Mouse (Mus musculus) G1E-ER4 (cell line): Measurements from ENCODE around the gene Hnrnph1. TPM values are rescaled to one million over a fixed set of nuclear protein-coding genes. Genes with fewer than 3 reads are reported as not detected.

Source experiments
- GATA1 ChIP-seq: IDR thresholded peaks from one replicate; pipeline ENCODE4 v1.8.0; 2012; ENCODE audit warnings: low read length, inconsistent platforms
- polyA plus RNA-seq: library from polyadenylated mRNA; stranded (reverse); fragments of >175 nt; gene quantifications from 2 replicates; pipeline ENCODE4 v1.2.3, GENCODE M21; 2012

Gene Hnrnph1
- polyA plus RNA-seq, 1 experiment: 273 TPM

DNA sequence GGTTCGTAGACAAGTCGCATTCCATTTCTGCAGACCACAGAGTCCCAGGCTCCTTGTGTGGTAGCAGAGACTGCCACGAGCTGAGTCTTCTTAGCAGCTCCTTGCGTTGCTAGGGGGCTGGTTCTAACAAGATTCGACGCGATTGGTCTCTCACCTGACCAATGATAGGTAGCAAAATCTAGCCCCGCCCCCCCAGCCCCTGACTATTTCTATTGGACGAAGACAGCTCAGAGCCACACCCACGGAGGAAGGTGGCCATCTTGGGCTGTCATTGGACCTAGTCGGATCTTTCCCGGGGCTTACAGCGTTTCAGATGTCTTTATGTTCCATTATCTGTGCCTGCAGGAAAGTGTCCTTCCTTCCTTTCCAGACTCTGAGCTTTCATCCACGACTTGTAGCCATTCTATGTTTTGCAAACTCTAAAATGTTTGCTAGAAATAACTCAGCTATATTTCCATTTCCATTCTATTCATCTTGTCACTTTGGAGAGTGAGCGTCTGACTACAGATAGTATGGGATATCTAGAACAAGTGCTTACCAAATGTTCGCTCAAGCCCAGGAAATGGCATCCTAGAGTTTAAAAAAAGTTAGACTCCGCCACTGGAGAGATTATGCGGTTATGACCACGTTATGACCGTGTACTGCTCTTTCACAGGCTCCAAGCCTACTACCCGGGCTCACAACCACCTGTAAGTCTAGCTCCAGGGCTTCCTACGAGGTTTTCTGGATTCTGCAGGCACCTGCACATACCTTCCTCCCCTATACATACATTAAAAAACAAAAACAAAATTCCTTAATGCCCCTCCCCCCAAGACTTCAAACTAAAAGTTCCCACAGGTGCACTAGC, 45.4 kb downstream of the Hnrnph1 start:
- TF ChIP-seq GATA1: no peak

DNA sequence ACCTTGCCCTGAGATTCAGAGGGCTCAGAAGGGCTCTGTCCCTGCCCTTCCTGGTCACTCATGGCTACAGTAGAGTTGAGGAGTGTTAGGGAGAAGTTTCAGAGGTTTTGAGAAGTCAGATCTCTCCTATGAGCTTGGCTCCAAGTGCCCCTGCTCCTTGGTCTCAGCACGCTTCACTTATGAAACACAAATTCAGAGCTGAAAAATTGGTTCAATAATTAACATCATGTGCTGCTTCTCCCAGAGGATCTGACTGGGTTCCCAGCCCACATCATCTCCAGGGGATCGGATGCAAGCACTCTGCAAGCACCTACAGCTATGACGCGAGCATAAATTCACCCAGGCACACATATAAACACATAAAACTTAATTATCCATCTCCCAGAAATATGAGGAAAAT, 49.3 kb downstream of the Hnrnph1 start:
- no peak for TF ChIP-seq GATA1

DNA sequence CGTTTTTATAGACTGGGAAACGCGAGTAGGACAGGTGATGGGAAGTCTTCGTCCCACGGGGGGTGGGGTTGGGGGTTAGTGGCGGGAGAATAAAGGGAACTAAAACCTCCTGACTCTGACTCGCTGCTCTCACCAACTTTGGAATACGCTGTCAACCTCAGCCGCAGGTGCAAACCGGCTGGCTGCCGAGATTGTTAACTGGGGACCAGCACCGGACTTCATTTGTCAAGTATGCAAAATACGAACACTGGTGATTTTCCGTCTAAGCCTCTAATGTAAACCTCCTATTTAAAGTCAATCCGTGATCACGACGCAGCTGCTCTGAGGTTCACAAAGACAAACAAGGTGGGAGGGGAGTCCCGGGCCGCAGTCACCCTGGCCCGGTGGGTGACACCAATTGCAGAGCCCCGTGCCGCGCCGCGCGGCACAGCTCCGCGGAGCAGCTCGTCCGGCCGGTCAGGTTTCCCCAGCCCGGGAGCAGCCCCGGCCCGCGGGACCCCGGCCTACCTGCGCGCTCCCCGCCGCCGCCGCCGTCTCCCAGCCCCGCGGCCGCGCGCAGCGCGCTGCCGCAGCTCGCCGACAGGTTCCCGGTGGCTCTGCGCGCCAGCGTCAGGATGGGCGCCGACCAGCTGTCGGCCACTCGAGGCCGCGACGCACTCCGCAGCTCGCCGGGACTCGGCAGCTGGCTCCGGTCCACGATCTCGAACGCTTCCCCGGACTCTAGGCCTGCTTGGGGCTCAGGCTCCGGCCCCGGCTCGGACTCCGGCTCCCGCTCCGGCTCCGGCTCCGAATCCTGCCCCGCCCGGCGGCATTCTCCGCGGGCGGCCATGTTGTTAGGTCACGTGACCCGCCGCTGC, 53.7 kb downstream of the Hnrnph1 start, which contains the start of gene Rufy1:
Rufy1 (minus strand) TSS at position 849 of the 857 bp plus-strand sequence.
- TF ChIP-seq GATA1: no peak

DNA sequence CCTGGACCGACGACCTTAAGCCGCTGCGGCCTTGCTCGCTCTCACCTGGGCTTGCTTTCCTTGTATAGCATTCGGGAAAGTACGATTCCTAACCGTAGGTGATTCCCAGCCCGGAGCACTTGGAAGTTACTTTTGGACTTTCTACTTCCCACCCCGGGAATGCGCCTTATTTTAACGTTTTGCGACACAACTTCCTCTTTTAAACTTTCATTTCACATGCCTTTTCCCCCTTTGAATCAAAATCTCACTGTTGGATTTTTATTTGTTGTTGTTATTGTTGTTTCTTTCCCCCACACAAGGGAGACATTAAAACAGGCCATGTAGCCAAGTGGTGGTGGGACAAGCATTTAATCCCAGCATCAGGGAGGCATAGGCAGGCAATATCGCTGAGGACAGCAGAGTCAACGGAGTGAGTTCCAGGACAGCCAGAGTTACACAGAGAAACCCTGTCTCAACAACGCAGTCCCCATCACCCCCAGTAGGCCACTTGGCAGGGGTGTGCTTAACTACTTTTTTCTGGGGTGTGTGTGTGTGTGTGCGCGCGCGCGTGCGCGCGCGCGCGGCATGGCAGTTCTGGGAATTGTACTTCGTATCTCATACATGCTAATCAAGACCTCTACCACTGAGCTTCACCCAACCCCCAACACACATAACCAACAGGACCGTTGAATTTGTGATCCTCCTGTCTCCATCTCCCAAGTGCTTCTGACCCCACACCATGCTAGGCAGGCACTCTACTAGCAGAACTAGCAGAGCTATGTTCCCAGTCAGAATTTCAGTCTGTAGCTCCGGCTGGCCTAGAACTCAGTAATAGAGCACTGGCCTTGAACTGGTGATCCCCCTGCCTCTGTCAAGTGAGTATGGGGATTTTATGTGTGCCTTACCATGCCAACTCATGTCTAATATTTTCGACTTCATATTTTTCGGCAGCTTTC, 54.6 kb downstream of the Hnrnph1 start:
- no peak for TF ChIP-seq GATA1

DNA sequence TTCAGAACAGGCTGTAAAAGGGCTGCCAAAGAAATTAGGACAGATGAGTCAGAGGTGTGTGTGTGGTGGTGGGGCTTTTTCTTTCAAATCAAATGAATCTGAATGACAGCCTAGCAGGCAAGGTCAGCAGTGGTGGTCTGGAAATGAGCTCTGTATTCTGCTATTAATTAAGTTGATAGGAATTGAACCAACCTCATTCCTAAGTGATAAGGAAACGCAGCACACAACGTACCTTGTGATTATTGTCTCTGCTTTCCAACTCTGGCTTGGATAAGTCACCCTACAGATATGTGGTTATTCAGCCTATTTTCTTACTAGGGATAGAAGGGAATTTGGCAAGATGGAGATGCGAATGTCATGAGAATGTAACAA, 55.3 kb downstream of the Hnrnph1 start:
- no peak for TF ChIP-seq GATA1

DNA sequence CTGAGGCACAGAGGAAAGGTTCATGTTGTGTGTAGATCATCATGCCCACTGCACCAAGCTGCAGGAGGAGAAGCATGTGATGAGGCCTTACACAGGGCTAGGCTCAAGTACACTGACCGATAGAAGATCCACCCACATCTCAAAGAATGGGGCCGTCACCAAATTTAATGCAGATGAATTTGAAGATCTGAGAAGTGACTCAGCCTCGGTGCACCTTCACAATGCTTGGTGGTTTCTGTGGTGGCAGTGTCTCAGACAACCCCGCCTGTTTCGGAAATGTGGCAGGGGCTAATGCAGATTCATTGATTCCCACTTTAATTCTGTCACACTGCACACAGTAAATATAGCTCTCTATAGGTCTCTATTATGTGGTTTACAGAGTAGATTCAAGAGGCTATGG, 56.1 kb downstream of the Hnrnph1 start:
- no peak for TF ChIP-seq GATA1

Other genes starting within 250 kb of the Hnrnph1 start
- gene Tbc1d9b, start 245.6 kb upstream of the Hnrnph1 start, polyA plus RNA-seq: 50.7 and 98.9 TPM in 2 replicates
- gene Mrnip, start 202.5 kb upstream of the Hnrnph1 start, polyA plus RNA-seq: 8.3 and 14.5 TPM in 2 replicates
- gene Sqstm1, start 166.2 kb upstream of the Hnrnph1 start, polyA plus RNA-seq: 93.1 and 96.2 TPM in 2 replicates
- gene Mgat4b, start 166.1 kb upstream of the Hnrnph1 start, polyA plus RNA-seq: 123 and 151 TPM in 2 replicates
- gene Ltc4s, start 138.4 kb upstream of the Hnrnph1 start, polyA plus RNA-seq: 0.11 and 0.18 TPM in 2 replicates
- 11.7 and 12.4 TPM in 2 replicates for gene Maml1, start 84.7 kb upstream of the Hnrnph1 start, polyA plus RNA-seq
- gene Canx, start 51.3 kb upstream of the Hnrnph1 start, polyA plus RNA-seq: 35.7 and 47.7 TPM in 2 replicates
- gene Cby3, start 22.5 kb upstream of the Hnrnph1 start, polyA plus RNA-seq: not detected in 2 replicates
- 8.2 and 8.7 TPM in 2 replicates for gene Rufy1, start 54.1 kb downstream of the Hnrnph1 start, polyA plus RNA-seq
- not detected in 2 replicates for gene Adamts2, start 225.1 kb downstream of the Hnrnph1 start, polyA plus RNA-seq